Mouse (Mus musculus) small intestine, adult 2 months (tissue): ENCODE results near the gene Pard6a.

Source experiments
- CTCF ChIP-seq: fragments of 200-500 bp; IDR thresholded peaks from 2 replicates; pipeline ENCODE4 v1.5.1; 2012; ENCODE audit warnings: low read depth, mild to moderate bottlenecking, control low read depth, inconsistent platforms, low read length, moderate library complexity, mixed read lengths; ENCODE audit not compliant: insufficient replicate concordance, insufficient read length; ENCODE audit errors: extremely low read depth
- POLR2A ChIP-seq: fragments of 200-500 bp; IDR thresholded peaks from 2 replicates; pipeline ENCODE4 v1.6.1; 2012; ENCODE audit warnings: low read depth, mild to moderate bottlenecking, control low read depth, inconsistent platforms, low read length, moderate library complexity

DNA sequence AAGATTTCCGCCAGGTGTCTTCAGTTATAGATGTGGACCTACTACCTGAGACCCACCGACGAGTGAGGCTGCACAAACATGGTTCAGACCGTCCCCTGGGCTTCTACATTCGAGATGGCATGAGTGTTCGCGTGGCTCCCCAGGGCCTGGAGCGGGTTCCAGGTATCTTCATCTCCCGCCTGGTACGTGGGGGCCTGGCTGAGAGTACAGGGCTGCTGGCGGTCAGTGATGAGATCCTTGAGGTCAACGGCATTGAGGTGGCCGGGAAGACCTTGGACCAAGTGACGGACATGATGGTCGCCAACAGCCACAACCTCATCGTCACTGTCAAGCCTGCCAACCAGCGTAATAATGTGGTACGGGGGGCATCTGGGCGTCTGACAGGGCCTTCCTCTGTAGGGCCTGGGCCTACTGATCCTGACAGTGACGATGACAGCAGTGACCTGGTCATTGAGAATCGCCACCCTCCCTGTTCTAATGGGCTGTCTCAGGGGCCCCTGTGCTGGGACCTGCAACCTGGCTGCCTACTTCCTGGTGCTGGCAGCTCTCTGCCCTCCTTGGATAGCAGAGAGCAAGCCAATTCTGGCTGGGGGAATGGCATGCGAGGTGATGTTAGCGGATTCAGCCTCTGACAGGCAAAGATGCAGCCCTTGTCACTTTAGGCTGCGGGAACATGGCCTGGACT, 1.9 kb downstream of the Pard6a start:
- TF ChIP-seq CTCF, result no peak
- no peak for TF ChIP-seq POLR2A
